Mouse (Mus musculus) hindbrain, embryonic 15.5 days (tissue): ENCODE measurements around the gene Rbm11. TPM values are rescaled to one million over a fixed set of nuclear protein-coding genes. Genes with fewer than 3 reads are reported as not detected.
A peak's percentile ranks its signal among the peaks of the same experiment; 100 is the strongest.

Source experiments
- ATAC-seq: fragments of 200-750 bp; cut with Nextera tagmentation; 2 replicates; pipeline ENCODE4 v1.8.0; 2017; ENCODE audit warnings: low read depth, moderate number of reproducible peaks, moderate TSS enrichment; ENCODE audit not compliant: low FRiP score
- H3K27ac ChIP-seq: fragments of 300-500 bp; sonication (generic); replicated peaks from 2 replicates; pipeline ENCODE4 v1.5.1; 2015; ENCODE audit warnings: mild to moderate bottlenecking, inconsistent platforms
- H3K27me3 ChIP-seq: fragments of 300-500 bp; sonication (generic); 2 replicates; pipeline ENCODE4 v1.6.1; 2015; ENCODE audit warnings: control low read depth, inconsistent platforms
- H3K36me3 ChIP-seq: fragments of 300-500 bp; sonication (generic); 2 replicates; pipeline ENCODE4 v1.6.1; 2015; ENCODE audit warnings: control low read depth, inconsistent platforms
- H3K4me1 ChIP-seq: fragments of 300-500 bp; sonication (generic); replicated peaks from 2 replicates; pipeline ENCODE4 v1.6.1; 2015; ENCODE audit warnings: control low read depth, inconsistent platforms
- H3K4me2 ChIP-seq: fragments of 300-500 bp; sonication (generic); 2 replicates; pipeline ENCODE4 v1.6.1; 2015; ENCODE audit warnings: moderate library complexity, mild to moderate bottlenecking, inconsistent platforms
- H3K4me3 ChIP-seq: fragments of 300-500 bp; sonication (generic); 2 replicates; pipeline ENCODE4 v1.5.1; 2015; ENCODE audit warnings: mild to moderate bottlenecking, inconsistent platforms
- H3K9ac ChIP-seq: fragments of 300-500 bp; sonication (generic); 2 replicates; pipeline ENCODE4 v1.6.1; 2015; ENCODE audit warnings: inconsistent platforms
- H3K9me3 ChIP-seq: fragments of 300-500 bp; sonication (generic); 2 replicates; pipeline ENCODE4 v1.6.1; 2016; ENCODE audit warnings: control low read depth, inconsistent platforms
- WGBS: fragments of 180-500 bp; shearing (Covaris S2); methylation state at CpG from one replicate; pipeline ENCODE4 v1.1.7; 2015; 5-methylcytosine and 5-hydroxymethylcytosine counted together
- polyA plus RNA-seq: library from polyadenylated mRNA; unstranded; fragments of >200 nt; fragmentation: Nextera tagmentation; extraction: Ambion mirVana; gene quantifications from 2 replicates; pipeline ENCODE4 v1.2.1, GENCODE M21; 2015

The Rbm11 gene
- 3.2 and 5.2 TPM in 2 replicates for polyA plus RNA-seq

GRCm38 (mm10) chr16:75592671-75593500 lies at the start of gene Rbm11:
Rbm11 (plus strand) TSS chr16:75592844.
- Histone ChIP-seq H3K4me3 (peak within 1 kb of the TSS; percentile 90), H3K9ac (peak within 1 kb of the TSS; percentile 76), H3K36me3 (no peaks in the 10 kb centered on the region), H3K4me1 (peaks cover 10% of the 10 kb centered on the region), H3K27me3 (no peaks in the 10 kb centered on the region), H3K4me2 (peak within 1 kb of the TSS; percentile 69), H3K27ac (peak within 1 kb of the TSS; percentile 85), H3K9me3 (no peaks in the 10 kb centered on the region)
- under 1% methylated on average over 55 of the region's 55 CpGs for WGBS
- peak; percentile 97 for ATAC-seq

GRCm38 (mm10) chr16:75545310-75545709 lies 47.3 kb upstream of the Rbm11 start:
- no peaks in the 10 kb centered on the region for H3K27me3 ChIP-seq
- 83% methylated on average over 1 of the region's 1 CpGs for WGBS
- ATAC-seq, result no peak
- no peaks in the 10 kb centered on the region for H3K36me3 ChIP-seq
- no peak overlapping the region for H3K4me2 ChIP-seq
- no peak overlapping the region for H3K4me3 ChIP-seq
- H3K9me3 ChIP-seq, result no peaks in the 10 kb centered on the region
- no peak overlapping the region for H3K9ac ChIP-seq
- no peaks in the 10 kb centered on the region for H3K4me1 ChIP-seq
- no peak overlapping the region for H3K27ac ChIP-seq

GRCm38 (mm10) chr16:75562910-75563309 lies 29.7 kb upstream of the Rbm11 start:
- WGBS, result 93% methylated on average over 2 of the region's 2 CpGs
- ATAC-seq, result no peak
- Histone ChIP-seq H3K4me1 (no peaks in the 10 kb centered on the region), H3K27me3 (no peaks in the 10 kb centered on the region), H3K36me3 (no peaks in the 10 kb centered on the region), H3K9me3 (no peaks in the 10 kb centered on the region), H3K9ac (no peak overlapping the region), H3K4me2 (no peak overlapping the region), H3K4me3 (no peak overlapping the region), H3K27ac (no peak overlapping the region)

- no peak for ATAC-seq
- no peaks in the 10 kb centered on the region for H3K9me3 ChIP-seq
- H3K4me3 ChIP-seq, result no peak overlapping the region
- no peaks in the 10 kb centered on the region for H3K36me3 ChIP-seq
- H3K4me2 ChIP-seq, result no peak overlapping the region
- no peak overlapping the region for H3K9ac ChIP-seq
- no peak overlapping the region for H3K27ac ChIP-seq
- no peaks in the 10 kb centered on the region for H3K27me3 ChIP-seq
- 86% methylated on average over 5 of the region's 5 CpGs for WGBS
- H3K4me1 ChIP-seq, result no peaks in the 10 kb centered on the region
These were observed 10.4 kb upstream of the Rbm11 start for GRCm38 (mm10) chr16:75582279-75582678.

GRCm38 (mm10) chr16:75585961-75586360 lies 6.7 kb upstream of the Rbm11 start, which contains the start of gene Lipi:
Lipi (minus strand) TSS chr16:75586061.
- no peak for ATAC-seq
- 82% methylated on average over 7 of the region's 7 CpGs for WGBS
- Histone ChIP-seq H3K4me1 (no peaks in the 10 kb centered on the region), H3K27me3 (no peaks in the 10 kb centered on the region), H3K27ac (no peak within 1 kb of the TSS), H3K4me3 (no peak within 1 kb of the TSS), H3K9ac (no peak within 1 kb of the TSS), H3K36me3 (no peaks in the 10 kb centered on the region), H3K9me3 (no peaks in the 10 kb centered on the region), H3K4me2 (no peak within 1 kb of the TSS)

- no peak for ATAC-seq
- Histone ChIP-seq H3K4me2 (no peak overlapping the region), H3K4me3 (no peak overlapping the region), H3K9me3 (no peaks in the 10 kb centered on the region), H3K27me3 (no peaks in the 10 kb centered on the region), H3K27ac (no peak overlapping the region), H3K4me1 (no peaks in the 10 kb centered on the region), H3K36me3 (no peaks in the 10 kb centered on the region), H3K9ac (no peak overlapping the region)
- 47% methylated on average over 3 of the region's 3 CpGs for WGBS
These were observed 6.2 kb upstream of the Rbm11 start for GRCm38 (mm10) chr16:75586466-75586865.

- Histone ChIP-seq H3K4me2 (peak overlapping the region; percentile 69), H3K27ac (peak overlapping the region; percentile 85; the same call in 1 of the 2 replicates), H3K4me3 (peak overlapping the region; percentile 90), H3K36me3 (no peaks in the 10 kb centered on the region), H3K27me3 (no peaks in the 10 kb centered on the region), H3K9me3 (no peaks in the 10 kb centered on the region), H3K4me1 (peaks cover 10% of the 10 kb centered on the region), H3K9ac (peak overlapping the region; percentile 76)
- peak; percentile 45; the same call in 1 of the 2 replicates for ATAC-seq
- WGBS, result 10% methylated on average over 15 of the region's 15 CpGs
These were observed 998 bp downstream of the Rbm11 start for GRCm38 (mm10) chr16:75593501-75594183.

- no peak for ATAC-seq
- Histone ChIP-seq H3K27me3 (no peaks in the 10 kb centered on the region), H3K4me2 (no peak overlapping the region), H3K9ac (no peak overlapping the region), H3K9me3 (no peaks in the 10 kb centered on the region), H3K36me3 (no peaks in the 10 kb centered on the region), H3K4me3 (no peak overlapping the region), H3K4me1 (no peaks in the 10 kb centered on the region), H3K27ac (no peak overlapping the region)
- WGBS, result 72% methylated on average over 1 of the region's 1 CpGs
These were observed 13.8 kb downstream of the Rbm11 start for GRCm38 (mm10) chr16:75606415-75606814.

GRCm38 (mm10) chr16:75612561-75612960 lies 19.9 kb downstream of the Rbm11 start:
- Histone ChIP-seq H3K4me2 (no peak overlapping the region), H3K27me3 (no peaks in the 10 kb centered on the region), H3K4me3 (no peak overlapping the region), H3K36me3 (no peaks in the 10 kb centered on the region), H3K9me3 (no peaks in the 10 kb centered on the region), H3K27ac (no peak overlapping the region), H3K9ac (no peak overlapping the region), H3K4me1 (no peaks in the 10 kb centered on the region)
- no peak for ATAC-seq

GRCm38 (mm10) chr16:75617651-75618349 lies 25.2 kb downstream of the Rbm11 start:
- H3K4me2 ChIP-seq, result no peak overlapping the region
- WGBS, result 72% methylated on average over 2 of the region's 2 CpGs
- no peaks in the 10 kb centered on the region for H3K4me1 ChIP-seq
- no peaks in the 10 kb centered on the region for H3K36me3 ChIP-seq
- H3K9ac ChIP-seq, result no peak overlapping the region
- H3K9me3 ChIP-seq, result no peaks in the 10 kb centered on the region
- no peak overlapping the region for H3K27ac ChIP-seq
- ATAC-seq, result peak; percentile 65; the same call in 1 of the 2 replicates
- H3K4me3 ChIP-seq, result no peak overlapping the region
- no peaks in the 10 kb centered on the region for H3K27me3 ChIP-seq

GRCm38 (mm10) chr16:75627862-75628261 lies 35.2 kb downstream of the Rbm11 start:
- Histone ChIP-seq H3K36me3 (no peaks in the 10 kb centered on the region), H3K27ac (no peak overlapping the region), H3K9me3 (no peaks in the 10 kb centered on the region), H3K4me1 (no peaks in the 10 kb centered on the region), H3K4me3 (no peak overlapping the region), H3K27me3 (no peaks in the 10 kb centered on the region), H3K9ac (no peak overlapping the region), H3K4me2 (no peak overlapping the region)
- no peak for ATAC-seq
- WGBS, result 86% methylated on average over 2 of the region's 2 CpGs
